Mouse (Mus musculus) hindbrain, embryonic 15.5 days (tissue): Measurements from ENCODE around the gene Agxt. TPM values are rescaled to one million over a fixed set of nuclear protein-coding genes. Genes with fewer than 3 reads are reported as not detected.

ENCODE experiments used
- ATAC-seq: fragments of 200-750 bp; cut with Nextera tagmentation; 2 replicates; pipeline ENCODE4 v1.8.0; 2017; ENCODE audit warnings: low read depth, moderate number of reproducible peaks, moderate TSS enrichment; ENCODE audit not compliant: low FRiP score
- H3K27ac ChIP-seq: fragments of 300-500 bp; sonication (generic); replicated peaks from 2 replicates; pipeline ENCODE4 v1.5.1; 2015; ENCODE audit warnings: mild to moderate bottlenecking, inconsistent platforms
- H3K27me3 ChIP-seq: fragments of 300-500 bp; sonication (generic); 2 replicates; pipeline ENCODE4 v1.6.1; 2015; ENCODE audit warnings: control low read depth, inconsistent platforms
- H3K36me3 ChIP-seq: fragments of 300-500 bp; sonication (generic); 2 replicates; pipeline ENCODE4 v1.6.1; 2015; ENCODE audit warnings: control low read depth, inconsistent platforms
- H3K4me1 ChIP-seq: fragments of 300-500 bp; sonication (generic); replicated peaks from 2 replicates; pipeline ENCODE4 v1.6.1; 2015; ENCODE audit warnings: control low read depth, inconsistent platforms
- H3K4me2 ChIP-seq: fragments of 300-500 bp; sonication (generic); 2 replicates; pipeline ENCODE4 v1.6.1; 2015; ENCODE audit warnings: moderate library complexity, mild to moderate bottlenecking, inconsistent platforms
- H3K4me3 ChIP-seq: fragments of 300-500 bp; sonication (generic); 2 replicates; pipeline ENCODE4 v1.5.1; 2015; ENCODE audit warnings: mild to moderate bottlenecking, inconsistent platforms
- H3K9ac ChIP-seq: fragments of 300-500 bp; sonication (generic); 2 replicates; pipeline ENCODE4 v1.6.1; 2015; ENCODE audit warnings: inconsistent platforms
- H3K9me3 ChIP-seq: fragments of 300-500 bp; sonication (generic); 2 replicates; pipeline ENCODE4 v1.6.1; 2016; ENCODE audit warnings: control low read depth, inconsistent platforms
- WGBS: fragments of 180-500 bp; shearing (Covaris S2); methylation state at CpG from one replicate; pipeline ENCODE4 v1.1.7; 2015; 5-methylcytosine and 5-hydroxymethylcytosine counted together
- polyA plus RNA-seq: library from polyadenylated mRNA; unstranded; fragments of >200 nt; fragmentation: Nextera tagmentation; extraction: Ambion mirVana; gene quantifications from 2 replicates; pipeline ENCODE4 v1.2.1, GENCODE M21; 2015

Gene Agxt
- not detected in 2 replicates for polyA plus RNA-seq

GRCm38 (mm10) chr1:93135036-93135526 is at the start of gene Agxt:
Gene Agxt (plus strand): TSS chr1:93135240.
- H3K27me3 ChIP-seq = no peaks in the 10 kb centered on the region
- no peaks in the 10 kb centered on the region for H3K9me3 ChIP-seq
- no peak for ATAC-seq
- no peak within 1 kb of the TSS for H3K4me2 ChIP-seq
- no peak within 1 kb of the TSS for H3K4me3 ChIP-seq
- H3K9ac ChIP-seq = no peak within 1 kb of the TSS
- no peaks in the 10 kb centered on the region for H3K4me1 ChIP-seq
- no peak within 1 kb of the TSS for H3K27ac ChIP-seq
- 92% methylated on average over 12 of the region's 12 CpGs for WGBS
- H3K36me3 ChIP-seq = no peaks in the 10 kb centered on the region

DNA sequence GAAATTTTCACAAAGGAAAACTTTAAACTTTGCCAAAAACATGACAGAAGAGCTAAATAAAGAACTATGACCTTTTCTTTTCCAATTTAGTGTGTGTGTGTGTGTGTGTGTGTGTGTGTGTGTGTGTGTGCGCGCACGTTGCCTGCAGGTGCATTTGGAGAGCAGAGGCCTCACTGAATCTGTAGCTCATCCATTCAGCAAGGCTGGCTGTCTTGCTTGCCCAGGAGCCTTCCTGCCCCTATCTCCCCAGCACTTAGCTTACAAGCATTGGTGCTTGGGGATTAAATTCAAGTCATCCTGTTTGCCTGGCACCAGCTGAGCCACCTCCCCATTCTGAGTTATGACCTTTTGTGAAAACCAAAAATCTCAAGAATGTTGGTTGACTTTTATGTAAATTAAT is 42.5 kb upstream of the Agxt start:
- no peak overlapping the region for H3K9ac ChIP-seq
- no peaks in the 10 kb centered on the region for H3K9me3 ChIP-seq
- H3K4me3 ChIP-seq = no peak overlapping the region
- no peak overlapping the region for H3K4me2 ChIP-seq
- no peak for ATAC-seq
- H3K4me1 ChIP-seq = peaks cover 40% of the 10 kb centered on the region
- WGBS = 73% methylated on average over 3 of the region's 3 CpGs
- H3K27ac ChIP-seq = no peak overlapping the region
- peaks cover 10% of the 10 kb centered on the region for H3K36me3 ChIP-seq
- no peaks in the 10 kb centered on the region for H3K27me3 ChIP-seq

- 88% methylated on average over 5 of the region's 5 CpGs for WGBS
- Histone ChIP-seq H3K9ac (no peak overlapping the region), H3K36me3 (no peaks in the 10 kb centered on the region), H3K27me3 (no peaks in the 10 kb centered on the region), H3K27ac (no peak overlapping the region), H3K4me2 (peak overlapping the region; percentile 95), H3K9me3 (no peaks in the 10 kb centered on the region), H3K4me3 (peak overlapping the region; percentile 97), H3K4me1 (peaks cover 59% of the 10 kb centered on the region)
- no peak for ATAC-seq
Observed at GRCm38 (mm10) chr1:93098956-93099355, 36.1 kb upstream of the Agxt start.

DNA sequence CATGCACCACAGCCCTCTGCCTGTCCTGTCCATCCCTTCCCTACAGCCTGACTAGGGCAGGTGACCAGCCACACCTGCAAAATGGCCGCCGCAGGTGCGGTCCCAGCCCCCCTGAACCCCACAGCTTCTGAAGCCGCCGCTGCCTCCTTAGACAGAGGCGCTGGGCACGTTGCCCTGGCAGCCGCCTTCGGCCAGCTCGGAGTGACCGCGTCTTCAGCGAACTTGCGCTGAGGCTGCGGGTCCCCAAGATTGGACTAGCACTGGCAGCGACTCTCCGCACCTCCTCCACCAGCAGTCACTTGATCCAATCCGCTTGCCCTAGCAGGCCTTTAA is 34.8 kb upstream of the Agxt start:
- Histone ChIP-seq H3K36me3 (no peaks in the 10 kb centered on the region), H3K4me1 (peaks cover 54% of the 10 kb centered on the region), H3K9me3 (no peaks in the 10 kb centered on the region), H3K4me2 (peak overlapping the region; percentile 95), H3K27me3 (no peaks in the 10 kb centered on the region; the same call in 1 of the 2 replicates), H3K4me3 (peak overlapping the region; percentile 97), H3K9ac (peak overlapping the region; percentile 93), H3K27ac (peak overlapping the region; percentile 96)
- ATAC-seq = no peak
- WGBS = 0% methylated on average over 18 of the region's 18 CpGs

- under 1% methylated on average over 48 of the region's 49 CpGs for WGBS
- Histone ChIP-seq H3K4me1 (peaks cover 48% of the 10 kb centered on the region), H3K4me3 (peak overlapping the region; percentile 97), H3K4me2 (peak overlapping the region; percentile 95), H3K27me3 (no peaks in the 10 kb centered on the region; the same call in 1 of the 2 replicates), H3K36me3 (no peaks in the 10 kb centered on the region), H3K9ac (peak overlapping the region; percentile 93), H3K9me3 (no peaks in the 10 kb centered on the region), H3K27ac (peak overlapping the region; percentile 96)
- ATAC-seq = peak; percentile 61
Observed at GRCm38 (mm10) chr1:93100576-93101491, 34.2 kb upstream of the Agxt start.

- peak within 1 kb of the TSS; percentile 95 for H3K4me2 ChIP-seq
- H3K9ac ChIP-seq = peak within 1 kb of the TSS; percentile 93
- ATAC-seq = peak; percentile 93
- peak within 1 kb of the TSS; percentile 97 for H3K4me3 ChIP-seq
- no peaks in the 10 kb centered on the region for H3K9me3 ChIP-seq
- peak within 1 kb of the TSS; percentile 96 for H3K27ac ChIP-seq
- H3K4me1 ChIP-seq = peaks cover 41% of the 10 kb centered on the region
- H3K27me3 ChIP-seq = no peaks in the 10 kb centered on the region; the same call in 1 of the 2 replicates
- WGBS = under 1% methylated on average over 39 of the region's 39 CpGs
- no peaks in the 10 kb centered on the region for H3K36me3 ChIP-seq
Observed at GRCm38 (mm10) chr1:93101571-93102061, 33.4 kb upstream of the Agxt start, which contains the start of gene Kif1a. Gene Kif1a (minus strand): TSS chr1:93101951.

- ATAC-seq = no peak
- H3K27me3 ChIP-seq = no peaks in the 10 kb centered on the region; the same call in 1 of the 2 replicates
- peak overlapping the region; percentile 95 for H3K4me2 ChIP-seq
- no peaks in the 10 kb centered on the region for H3K36me3 ChIP-seq
- peak overlapping the region; percentile 93; the same call in 1 of the 2 replicates for H3K9ac ChIP-seq
- H3K9me3 ChIP-seq = no peaks in the 10 kb centered on the region
- 62% methylated on average over 7 of the region's 7 CpGs for WGBS
- H3K27ac ChIP-seq = peak overlapping the region; percentile 96
- peak overlapping the region; percentile 97 for H3K4me3 ChIP-seq
- H3K4me1 ChIP-seq = peaks cover 33% of the 10 kb centered on the region
Observed at GRCm38 (mm10) chr1:93102700-93103099, 32.3 kb upstream of the Agxt start.

- Histone ChIP-seq H3K27me3 (no peaks in the 10 kb centered on the region), H3K4me1 (peaks cover 12% of the 10 kb centered on the region), H3K4me2 (peak overlapping the region; percentile 72), H3K27ac (peak overlapping the region; percentile 72), H3K9me3 (no peaks in the 10 kb centered on the region), H3K36me3 (no peaks in the 10 kb centered on the region), H3K9ac (peak overlapping the region; percentile 27), H3K4me3 (peak overlapping the region; percentile 39)
- peak; percentile 99 for ATAC-seq
- WGBS = 22% methylated on average over 21 of the region's 21 CpGs
Observed at GRCm38 (mm10) chr1:93114713-93115463, 20.2 kb upstream of the Agxt start.

GRCm38 (mm10) chr1:93115471-93115870 is 19.6 kb upstream of the Agxt start:
- Histone ChIP-seq H3K27me3 (no peaks in the 10 kb centered on the region), H3K9me3 (no peaks in the 10 kb centered on the region), H3K4me1 (peaks cover 12% of the 10 kb centered on the region), H3K4me3 (peak overlapping the region; percentile 39), H3K27ac (peak overlapping the region; percentile 72), H3K4me2 (peak overlapping the region; percentile 72), H3K36me3 (no peaks in the 10 kb centered on the region), H3K9ac (peak overlapping the region; percentile 27)
- peak; percentile 67 for ATAC-seq
- WGBS = 11% methylated on average over 13 of the region's 13 CpGs

DNA sequence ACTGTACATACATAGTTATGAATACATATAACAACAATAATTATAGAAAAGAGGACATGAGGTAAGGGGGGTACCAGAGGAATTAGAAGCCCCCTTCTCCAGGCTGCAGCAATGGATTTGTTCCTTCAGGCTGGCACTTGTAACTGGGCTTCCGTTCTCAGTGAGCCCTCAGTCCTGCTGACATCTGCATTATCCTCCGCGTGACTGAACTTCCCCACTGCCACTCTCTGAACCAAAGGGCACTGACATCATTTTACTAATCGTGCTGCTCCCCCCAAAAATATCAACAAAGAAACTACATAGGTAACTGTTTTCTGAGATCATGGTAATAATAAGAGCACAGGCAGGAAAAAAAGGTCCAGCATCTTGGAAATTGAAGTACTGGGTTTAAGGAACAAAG is 16.2 kb upstream of the Agxt start:
- H3K9ac ChIP-seq = no peak overlapping the region
- H3K27me3 ChIP-seq = no peaks in the 10 kb centered on the region
- no peaks in the 10 kb centered on the region for H3K36me3 ChIP-seq
- H3K27ac ChIP-seq = no peak overlapping the region
- WGBS = 24% methylated on average over 4 of the region's 4 CpGs
- no peak overlapping the region for H3K4me2 ChIP-seq
- H3K4me3 ChIP-seq = no peak overlapping the region
- H3K4me1 ChIP-seq = peaks cover 12% of the 10 kb centered on the region
- ATAC-seq = no peak
- H3K9me3 ChIP-seq = no peaks in the 10 kb centered on the region

DNA sequence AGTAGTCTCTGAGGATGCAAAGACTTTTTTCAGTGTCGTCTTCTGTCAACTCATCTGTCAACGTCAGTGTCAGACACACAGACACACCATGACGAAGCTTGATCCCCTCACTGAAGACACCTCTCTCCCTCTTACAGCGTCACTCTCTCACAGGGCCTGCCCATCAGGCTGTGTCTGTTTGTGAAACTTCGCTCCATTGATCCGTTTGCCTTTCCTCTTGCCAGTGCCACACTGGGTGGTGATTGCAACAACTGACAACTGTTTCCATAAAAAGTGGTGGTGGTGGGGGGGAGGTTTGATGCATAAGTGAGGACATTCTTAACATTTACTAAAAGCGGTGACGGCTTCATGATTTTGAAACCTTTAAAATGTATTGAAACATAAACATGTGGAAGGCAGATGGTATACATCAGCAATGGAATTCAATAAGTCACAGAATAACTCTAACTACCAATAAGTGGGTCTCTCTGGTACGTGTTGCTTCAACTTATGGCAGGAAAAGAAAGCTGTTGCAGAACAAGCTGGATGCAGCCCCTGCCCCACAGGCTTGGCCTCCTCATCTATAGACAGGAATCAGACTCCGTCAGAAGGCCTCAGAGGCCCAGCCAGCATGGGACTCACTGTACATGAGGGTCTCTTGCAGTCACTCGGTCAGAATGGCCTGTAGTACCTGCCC is 11.7 kb upstream of the Agxt start:
- Histone ChIP-seq H3K4me3 (no peak overlapping the region), H3K9ac (no peak overlapping the region), H3K9me3 (no peaks in the 10 kb centered on the region), H3K36me3 (no peaks in the 10 kb centered on the region), H3K4me1 (no peaks in the 10 kb centered on the region), H3K4me2 (no peak overlapping the region), H3K27me3 (no peaks in the 10 kb centered on the region), H3K27ac (no peak overlapping the region)
- ATAC-seq = no peak
- 86% methylated on average over 11 of the region's 11 CpGs for WGBS
